Mouse (Mus musculus): Measurements from ENCODE around the gene Ssh2. TPM values are rescaled to one million over a fixed set of nuclear protein-coding genes. Genes with fewer than 3 reads are reported as not detected.

Ssh2 gene
- polyA plus RNA-seq, 1 experiment from 2014 or later: 19.2 TPM

Other genes starting within 250 kb of the Ssh2 start
- 2.0 and 7.0 TPM in 2 replicates for gene Slc6a4, start 217.7 kb upstream of the Ssh2 start, polyA plus RNA-seq (2015; fragmentation: Nextera tagmentation; extraction: Ambion mirVana)
- 73.9 and 78.5 TPM in 2 replicates for gene Nsrp1, start 137.9 kb upstream of the Ssh2 start, polyA plus RNA-seq (2015; fragmentation: Nextera tagmentation; extraction: Ambion mirVana)
- gene Efcab5, start 27.3 kb upstream of the Ssh2 start, polyA plus RNA-seq (2015; fragmentation: Nextera tagmentation; extraction: Ambion mirVana): 0.73 and 1.1 TPM in 2 replicates
- gene Coro6, start 246.1 kb downstream of the Ssh2 start, polyA plus RNA-seq (2015; fragmentation: Nextera tagmentation; extraction: Ambion mirVana): 0.06 TPM in 1 of 2 replicates, not detected in the other